Mouse (Mus musculus): ENCODE measurements around the gene Diaph2. TPM values are rescaled to one million over a fixed set of nuclear protein-coding genes. Genes with fewer than 3 reads are reported as not detected.
A peak's percentile ranks its signal among the peaks of the same experiment; 100 is the strongest.

Diaph2 gene
- 1.2 and 2.0 TPM in 2 replicates for polyA plus RNA-seq (2014; fragmentation: Nextera tagmentation; extraction: Ambion mirVana)

DNA sequence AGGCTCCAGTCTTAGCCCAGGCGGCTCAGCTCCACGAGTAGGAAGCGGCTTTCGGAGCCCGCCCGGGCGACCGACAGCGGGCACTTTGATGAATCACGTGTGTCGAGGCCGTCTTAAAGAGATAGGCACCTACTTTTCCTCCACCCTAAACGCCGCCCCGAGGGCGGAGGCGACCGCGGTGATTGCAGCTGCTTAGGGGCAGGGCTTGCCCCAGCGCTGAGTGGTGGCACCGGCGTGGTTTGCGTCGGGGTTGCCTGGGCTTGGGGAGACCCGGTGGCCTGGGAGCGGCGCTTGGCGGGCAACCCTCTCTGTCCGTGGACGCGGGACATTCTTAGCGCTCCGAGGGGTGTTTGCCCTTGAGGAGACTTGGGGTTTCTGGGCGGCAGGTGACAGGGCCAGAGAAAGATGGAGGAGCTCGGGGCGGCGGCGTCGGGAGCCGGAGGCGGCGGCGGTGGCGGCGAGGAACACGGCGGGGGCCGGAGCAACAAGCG is at the start of gene Diaph2:
Diaph2 (plus strand) TSS at position 172 of the 491 bp plus-strand sequence.
- H3K36me3 ChIP-seq (ENCODE audit: control insufficient read depth, insufficient read depth, low read length), result no peaks in the 10 kb centered on the region
- peak; percentile 66 for DNase-seq (ENCODE audit: low spot score)
- no peaks in the 10 kb centered on the region for H3K9me3 ChIP-seq (ENCODE audit: control insufficient read depth, low read length)
- H3K9ac ChIP-seq (ENCODE audit: low read depth, low read length), result peak within 1 kb of the TSS; percentile 37; the same call in 1 of the 2 replicates
- H3K27me3 ChIP-seq (replicated peaks; ENCODE audit: control insufficient read depth, insufficient read depth, low read length), result no peaks in the 10 kb centered on the region
- H3K4me1 ChIP-seq (replicated peaks; ENCODE audit: control insufficient read depth, insufficient read depth, low read length), result no peaks in the 10 kb centered on the region
- H3K4me3 ChIP-seq (ENCODE audit: low read depth, low read length), result peak within 1 kb of the TSS; percentile 55
- ATAC-seq (replicated peaks; ENCODE audit: low FRiP score), result peak; percentile 96
- WGBS, result 14% methylated on average over 45 of the region's 49 CpGs
- peak within 1 kb of the TSS; percentile 62 for H3K4me2 ChIP-seq
- H3K27ac ChIP-seq (ENCODE audit: low read depth, low read length), result no peak within 1 kb of the TSS

DNA sequence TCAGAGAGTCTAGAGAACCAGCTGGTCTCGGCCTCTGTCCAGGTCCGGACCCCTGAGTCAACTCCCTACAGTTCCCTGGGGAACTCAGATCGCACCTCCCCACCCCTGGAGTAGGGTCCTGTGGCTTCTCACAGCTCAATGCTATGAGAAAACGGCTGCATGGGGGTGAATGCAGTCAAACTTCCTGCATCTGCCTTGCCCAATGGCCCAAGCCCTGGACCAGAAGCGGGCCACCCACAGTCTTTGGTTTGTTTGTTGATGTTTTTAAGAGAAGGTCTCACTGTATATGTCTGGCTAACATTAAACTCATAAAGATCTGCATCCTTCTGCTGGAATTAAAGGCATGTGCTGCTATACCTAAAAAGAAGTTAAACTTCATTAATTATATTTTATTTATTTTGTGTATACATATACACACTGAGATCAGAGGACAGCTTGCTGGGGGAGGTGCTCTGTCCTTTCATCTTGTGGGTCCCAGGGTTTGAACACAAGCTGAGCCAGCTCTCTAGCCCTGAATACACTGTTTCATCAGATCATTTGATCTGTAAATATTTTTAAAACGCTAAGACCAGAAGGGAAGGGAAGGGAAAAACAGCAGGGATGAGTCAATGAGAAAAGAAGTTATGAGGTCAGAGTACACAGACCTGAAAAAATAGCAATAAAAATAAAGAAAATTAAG is 47.8 kb upstream of the Diaph2 start:
- Histone ChIP-seq H3K9ac (ENCODE audit: low read depth, low read length) (no peak overlapping the region), H3K4me1 (replicated peaks; ENCODE audit: control insufficient read depth, insufficient read depth, low read length) (no peaks in the 10 kb centered on the region), H3K27ac (ENCODE audit: low read depth, low read length) (no peak overlapping the region), H3K4me2 (no peak overlapping the region), H3K9me3 (ENCODE audit: control insufficient read depth, low read length) (no peaks in the 10 kb centered on the region), H3K36me3 (ENCODE audit: control insufficient read depth, insufficient read depth, low read length) (no peaks in the 10 kb centered on the region), H3K4me3 (ENCODE audit: low read depth, low read length) (no peak overlapping the region), H3K27me3 (replicated peaks; ENCODE audit: control insufficient read depth, insufficient read depth, low read length) (no peaks in the 10 kb centered on the region)
- WGBS, result 58% methylated on average over 6 of the region's 6 CpGs
- ATAC-seq (replicated peaks; ENCODE audit: low FRiP score) (no peak), DNase-seq (ENCODE audit: low spot score) (no peak)

DNA sequence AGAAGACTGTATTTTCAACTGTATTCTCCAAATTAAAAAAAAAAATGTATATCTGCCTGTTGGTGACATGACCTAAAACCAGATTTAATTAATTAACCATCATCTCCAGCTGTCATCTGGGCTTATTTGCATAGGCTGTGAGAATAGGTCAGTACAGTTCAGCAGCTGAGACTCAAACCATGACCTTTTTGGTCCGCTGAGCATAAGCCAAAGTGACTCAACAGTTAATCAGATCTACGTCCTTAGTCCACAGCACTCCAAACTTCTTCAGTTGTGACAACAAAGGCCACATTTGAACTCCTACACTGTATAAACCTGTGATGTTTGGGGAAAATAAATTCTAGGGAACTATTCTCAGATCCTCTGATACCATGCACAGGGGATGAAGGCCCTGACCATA is 39.9 kb upstream of the Diaph2 start:
- ATAC-seq (replicated peaks; ENCODE audit: low FRiP score) (no peak), DNase-seq (ENCODE audit: low spot score) (no peak)
- no peaks in the 10 kb centered on the region for H3K9me3 ChIP-seq (ENCODE audit: control insufficient read depth, low read length)

DNA sequence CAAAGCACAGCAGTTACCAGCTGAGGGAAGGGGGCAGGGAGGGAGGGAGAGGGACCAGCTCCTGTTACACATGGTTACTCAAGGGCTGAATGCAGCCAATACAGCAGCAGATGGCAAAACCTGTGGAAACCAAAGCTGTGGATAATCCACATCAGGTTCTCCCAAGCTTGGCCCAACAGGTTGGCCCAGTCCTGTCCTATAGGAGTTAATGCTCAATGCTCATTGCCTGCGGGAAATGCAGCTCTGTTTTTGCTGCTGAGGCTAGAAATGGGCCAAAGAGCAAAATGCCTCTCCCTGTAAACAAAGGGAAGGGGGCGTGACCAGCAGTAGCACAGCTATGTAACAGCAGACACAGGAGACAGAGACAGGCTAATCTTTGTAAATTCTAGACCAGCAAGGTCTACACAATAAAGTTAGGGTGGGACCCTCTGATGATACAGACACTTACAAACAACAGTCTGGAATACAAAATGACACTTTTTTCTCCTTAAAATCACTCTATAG is 20.8 kb upstream of the Diaph2 start:
- no peak overlapping the region for H3K9ac ChIP-seq (ENCODE audit: low read depth, low read length)
- no peak overlapping the region for H3K4me3 ChIP-seq (ENCODE audit: low read depth, low read length)
- no peak overlapping the region for H3K27ac ChIP-seq (ENCODE audit: low read depth, low read length)
- ATAC-seq (replicated peaks; ENCODE audit: low FRiP score) (no peak), DNase-seq (ENCODE audit: low spot score) (no peak)
- H3K4me1 ChIP-seq (replicated peaks; ENCODE audit: control insufficient read depth, insufficient read depth, low read length), result no peaks in the 10 kb centered on the region
- no peaks in the 10 kb centered on the region for H3K27me3 ChIP-seq (replicated peaks; ENCODE audit: control insufficient read depth, insufficient read depth, low read length)
- 50% methylated on average over 2 of the region's 2 CpGs for WGBS
- H3K9me3 ChIP-seq (ENCODE audit: control insufficient read depth, low read length), result no peaks in the 10 kb centered on the region
- no peak overlapping the region for H3K4me2 ChIP-seq
- H3K36me3 ChIP-seq (ENCODE audit: control insufficient read depth, insufficient read depth, low read length), result no peaks in the 10 kb centered on the region

More for the DNA sequence above, 39.9 kb upstream of the Diaph2 start:
- WGBS, result 75% methylated on average over 2 of the region's 2 CpGs
- Histone ChIP-seq H3K27me3 (replicated peaks; ENCODE audit: control insufficient read depth, insufficient read depth, low read length) (no peaks in the 10 kb centered on the region), H3K9ac (ENCODE audit: low read depth, low read length) (no peak overlapping the region), H3K4me2 (no peak overlapping the region), H3K4me3 (ENCODE audit: low read depth, low read length) (no peak overlapping the region), H3K4me1 (replicated peaks; ENCODE audit: control insufficient read depth, insufficient read depth, low read length) (no peaks in the 10 kb centered on the region), H3K36me3 (ENCODE audit: control insufficient read depth, insufficient read depth, low read length) (no peaks in the 10 kb centered on the region), H3K27ac (ENCODE audit: low read depth, low read length) (no peak overlapping the region)

DNA sequence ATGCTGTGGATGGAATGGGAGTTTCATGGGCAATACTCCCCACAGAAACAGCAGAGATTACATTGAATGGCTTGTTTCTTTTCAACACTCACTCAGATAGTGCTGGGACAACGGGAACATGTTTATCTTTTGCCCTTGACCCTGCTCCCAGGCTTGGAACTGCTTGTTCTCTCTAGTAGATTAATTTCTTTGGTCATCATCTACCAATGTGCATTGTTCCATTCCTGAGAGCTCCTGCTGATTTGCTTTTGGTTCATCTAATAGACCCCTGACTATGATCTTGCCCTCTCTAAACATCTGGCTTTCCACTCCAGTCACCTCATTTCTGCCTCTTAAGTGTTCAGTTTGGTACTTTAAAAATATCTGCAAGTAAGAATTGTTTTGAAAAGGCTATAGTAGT is 13.0 kb upstream of the Diaph2 start:
- Histone ChIP-seq H3K9me3 (ENCODE audit: control insufficient read depth, low read length) (no peaks in the 10 kb centered on the region), H3K4me1 (replicated peaks; ENCODE audit: control insufficient read depth, insufficient read depth, low read length) (no peaks in the 10 kb centered on the region), H3K4me3 (ENCODE audit: low read depth, low read length) (no peak overlapping the region), H3K27me3 (replicated peaks; ENCODE audit: control insufficient read depth, insufficient read depth, low read length) (no peaks in the 10 kb centered on the region), H3K4me2 (no peak overlapping the region), H3K36me3 (ENCODE audit: control insufficient read depth, insufficient read depth, low read length) (no peaks in the 10 kb centered on the region), H3K9ac (ENCODE audit: low read depth, low read length) (no peak overlapping the region), H3K27ac (ENCODE audit: low read depth, low read length) (no peak overlapping the region)
- no peak for ATAC-seq (replicated peaks; ENCODE audit: low FRiP score)
- 30% methylated on average over 1 of the region's 1 CpGs for WGBS
- DNase-seq (ENCODE audit: low spot score), result no peak

DNA sequence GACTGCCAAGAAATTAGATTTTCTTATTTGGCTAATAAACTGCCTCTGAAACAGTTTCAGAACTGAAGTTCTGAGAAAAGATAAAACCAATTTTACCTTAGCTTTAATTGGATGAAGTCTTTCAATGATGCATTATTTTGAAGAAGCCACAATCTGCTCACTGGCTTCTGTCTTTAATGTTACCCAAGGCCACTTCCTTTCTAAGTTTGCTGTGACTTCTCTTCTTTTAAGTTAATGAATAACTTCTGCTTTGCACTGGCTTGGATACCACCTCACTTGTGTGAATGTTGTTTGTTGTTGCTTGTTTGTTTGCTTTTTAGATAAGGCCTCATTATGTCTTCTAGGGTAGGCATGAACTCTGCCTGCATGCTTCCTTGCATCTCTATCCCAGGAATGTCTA is 10.3 kb upstream of the Diaph2 start:
- H3K4me1 ChIP-seq (replicated peaks; ENCODE audit: control insufficient read depth, insufficient read depth, low read length), result no peaks in the 10 kb centered on the region
- no peak overlapping the region for H3K4me3 ChIP-seq (ENCODE audit: low read depth, low read length)
- H3K27me3 ChIP-seq (replicated peaks; ENCODE audit: control insufficient read depth, insufficient read depth, low read length), result no peaks in the 10 kb centered on the region
- ATAC-seq (replicated peaks; ENCODE audit: low FRiP score) (no peak), DNase-seq (ENCODE audit: low spot score) (no peak)
- no peak overlapping the region for H3K4me2 ChIP-seq
- H3K9ac ChIP-seq (ENCODE audit: low read depth, low read length), result no peak overlapping the region
- H3K27ac ChIP-seq (ENCODE audit: low read depth, low read length), result no peak overlapping the region
- H3K36me3 ChIP-seq (ENCODE audit: control insufficient read depth, insufficient read depth, low read length), result no peaks in the 10 kb centered on the region
- H3K9me3 ChIP-seq (ENCODE audit: control insufficient read depth, low read length), result no peaks in the 10 kb centered on the region

DNA sequence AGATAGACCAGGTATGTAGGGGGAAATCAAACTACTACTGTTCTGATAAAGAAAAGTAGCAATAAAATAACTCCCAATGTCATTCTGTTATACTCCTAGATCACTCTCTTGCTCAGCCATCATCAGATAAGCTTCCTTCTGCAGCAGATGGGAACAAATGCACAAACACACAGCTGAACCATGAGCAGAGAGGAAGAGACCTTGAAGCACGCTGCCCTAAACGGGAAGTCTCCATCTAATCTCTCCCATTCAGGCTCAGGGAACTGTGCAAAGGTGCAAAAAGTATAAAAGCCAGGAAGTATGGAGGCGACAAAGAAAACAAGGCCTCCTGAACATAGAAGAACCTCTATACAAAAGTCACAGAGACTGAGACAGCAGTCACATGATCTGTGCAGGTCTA is 6.6 kb upstream of the Diaph2 start:
- Histone ChIP-seq H3K27me3 (replicated peaks; ENCODE audit: control insufficient read depth, insufficient read depth, low read length) (no peaks in the 10 kb centered on the region), H3K36me3 (ENCODE audit: control insufficient read depth, insufficient read depth, low read length) (no peaks in the 10 kb centered on the region), H3K4me1 (replicated peaks; ENCODE audit: control insufficient read depth, insufficient read depth, low read length) (no peaks in the 10 kb centered on the region), H3K9me3 (ENCODE audit: control insufficient read depth, low read length) (no peaks in the 10 kb centered on the region), H3K4me2 (no peak overlapping the region), H3K4me3 (ENCODE audit: low read depth, low read length) (no peak overlapping the region), H3K9ac (ENCODE audit: low read depth, low read length) (no peak overlapping the region), H3K27ac (ENCODE audit: low read depth, low read length) (no peak overlapping the region)
- 56% methylated on average over 3 of the region's 3 CpGs for WGBS
- ATAC-seq (replicated peaks; ENCODE audit: low FRiP score) (no peak), DNase-seq (ENCODE audit: low spot score) (no peak)

DNA sequence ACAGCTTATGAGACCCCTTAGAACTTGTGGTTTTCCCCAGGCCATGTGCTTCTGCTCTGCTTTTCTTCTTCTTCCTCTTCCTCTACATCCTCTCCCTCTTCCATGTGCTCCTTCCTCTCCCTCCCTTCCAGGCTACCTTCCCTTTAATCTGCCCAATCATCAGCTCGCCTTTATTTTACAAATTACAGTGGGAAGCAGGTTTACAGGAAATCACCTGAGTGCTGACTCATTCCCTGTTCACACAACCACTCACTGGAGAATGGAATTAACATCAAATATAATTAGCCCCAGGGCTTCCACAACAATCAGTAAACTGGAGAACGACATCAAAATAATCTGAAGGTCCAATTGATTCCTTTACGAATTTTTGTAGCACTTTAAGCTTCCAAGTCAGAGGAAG is 3.6 kb upstream of the Diaph2 start:
- H3K27me3 ChIP-seq (replicated peaks; ENCODE audit: control insufficient read depth, insufficient read depth, low read length), result no peaks in the 10 kb centered on the region
- no peak overlapping the region for H3K27ac ChIP-seq (ENCODE audit: low read depth, low read length)
- no peak for DNase-seq (ENCODE audit: low spot score)
- H3K9me3 ChIP-seq (ENCODE audit: control insufficient read depth, low read length), result no peaks in the 10 kb centered on the region
- ATAC-seq (replicated peaks; ENCODE audit: low FRiP score), result no peak
- no peak overlapping the region for H3K4me3 ChIP-seq (ENCODE audit: low read depth, low read length)
- no peaks in the 10 kb centered on the region for H3K36me3 ChIP-seq (ENCODE audit: control insufficient read depth, insufficient read depth, low read length)
- no peaks in the 10 kb centered on the region for H3K4me1 ChIP-seq (replicated peaks; ENCODE audit: control insufficient read depth, insufficient read depth, low read length)
- 62% methylated on average over 3 of the region's 3 CpGs for WGBS
- H3K4me2 ChIP-seq, result no peak overlapping the region
- H3K9ac ChIP-seq (ENCODE audit: low read depth, low read length), result no peak overlapping the region

DNA sequence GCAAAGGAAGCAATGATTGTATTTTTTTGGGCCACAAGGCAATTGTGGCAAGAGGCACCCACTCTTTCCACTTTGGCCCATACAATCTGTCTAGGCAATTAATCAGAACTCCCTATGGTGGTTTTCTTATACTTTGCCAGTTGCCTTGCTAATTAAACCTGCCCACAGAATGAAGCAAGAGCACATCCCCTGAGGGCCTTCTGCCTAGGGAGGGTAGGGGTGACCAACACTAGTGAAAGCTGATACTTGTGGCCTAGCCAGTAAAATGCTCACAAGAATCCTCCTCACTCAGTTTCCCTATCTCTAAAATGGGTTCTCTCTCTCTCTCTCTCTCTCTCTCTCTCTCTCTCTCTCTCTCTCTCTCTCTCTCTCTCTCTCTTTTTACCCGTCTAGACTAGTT is 440 bp upstream of the Diaph2 start:
- Histone ChIP-seq H3K4me1 (replicated peaks; ENCODE audit: control insufficient read depth, insufficient read depth, low read length) (no peaks in the 10 kb centered on the region), H3K9ac (ENCODE audit: low read depth, low read length) (no peak overlapping the region), H3K4me3 (ENCODE audit: low read depth, low read length) (peak overlapping the region; percentile 55), H3K36me3 (ENCODE audit: control insufficient read depth, insufficient read depth, low read length) (no peaks in the 10 kb centered on the region), H3K27me3 (replicated peaks; ENCODE audit: control insufficient read depth, insufficient read depth, low read length) (no peaks in the 10 kb centered on the region), H3K9me3 (ENCODE audit: control insufficient read depth, low read length) (no peaks in the 10 kb centered on the region), H3K27ac (ENCODE audit: low read depth, low read length) (no peak overlapping the region), H3K4me2 (peak overlapping the region; percentile 62)
- ATAC-seq (replicated peaks; ENCODE audit: low FRiP score), result peak; percentile 16; the same call in 1 of the 2 replicates
- 0% methylated on average over 1 of the region's 1 CpGs for WGBS
- DNase-seq (ENCODE audit: low spot score), result no peak
